Mouse (Mus musculus) small intestine, adult 2 months (tissue): Measurements from ENCODE around the gene Tspo2. TPM values are rescaled to one million over a fixed set of nuclear protein-coding genes. Genes with fewer than 3 reads are reported as not detected.

Source experiments
- H3K27ac ChIP-seq: fragments of 200-500 bp; 2 replicates; pipeline ENCODE4 v1.5.1; 2012; ENCODE audit warnings: low read depth, low read length, control low read depth, inconsistent platforms; ENCODE audit not compliant: insufficient read depth
- H3K27me3 ChIP-seq: fragments of 200-500 bp; 2 replicates; pipeline ENCODE4 v1.6.1; 2012; ENCODE audit warnings: mild to moderate bottlenecking, moderate library complexity, low read length, inconsistent platforms; ENCODE audit not compliant: control insufficient read depth, insufficient read depth
- H3K36me3 ChIP-seq: fragments of 200-500 bp; 2 replicates; pipeline ENCODE4 v1.6.1; 2012; ENCODE audit warnings: mild to moderate bottlenecking, low read length, control low read depth, inconsistent platforms; ENCODE audit not compliant: control insufficient read depth, insufficient read depth
- H3K4me1 ChIP-seq: fragments of 200-500 bp; 2 replicates; pipeline ENCODE4 v1.6.1; 2012; ENCODE audit warnings: low read length, inconsistent platforms, mixed read lengths; ENCODE audit not compliant: control insufficient read depth, insufficient read depth, insufficient read length
- H3K4me3 ChIP-seq: fragments of 200-500 bp; 2 replicates; pipeline ENCODE4 v1.5.1; 2012; ENCODE audit warnings: low read depth, mild to moderate bottlenecking, control low read depth, inconsistent platforms, low read length, moderate library complexity
- CTCF ChIP-seq: fragments of 200-500 bp; IDR thresholded peaks from 2 replicates; pipeline ENCODE4 v1.5.1; 2012; ENCODE audit warnings: low read depth, mild to moderate bottlenecking, control low read depth, inconsistent platforms, low read length, moderate library complexity, mixed read lengths; ENCODE audit not compliant: insufficient replicate concordance, insufficient read length; ENCODE audit errors: extremely low read depth
- POLR2A ChIP-seq: fragments of 200-500 bp; IDR thresholded peaks from 2 replicates; pipeline ENCODE4 v1.6.1; 2012; ENCODE audit warnings: low read depth, mild to moderate bottlenecking, control low read depth, inconsistent platforms, low read length, moderate library complexity
- WGBS: fragments of 180-500 bp; shearing (Covaris S2); methylation state at CpG from one replicate; pipeline ENCODE4 v1.1.7; 2018; 5-methylcytosine and 5-hydroxymethylcytosine counted together
- polyA plus RNA-seq: library from polyadenylated mRNA; depleted of rRNA; stranded (reverse); fragments of >200 nt; gene quantifications from 2 replicates; pipeline ENCODE4 v1.2.3, GENCODE M21; 2012

Tspo2 gene
- polyA plus RNA-seq, 1 experiment: 2.6 TPM

GRCm38 (mm10) chr17:48417521-48417920 is 33.8 kb downstream of the Tspo2 start:
- H3K27ac ChIP-seq: peak overlapping the region; percentile 86
- TF ChIP-seq POLR2A: no peak
- WGBS: 48% methylated on average over 6 of the region's 6 CpGs

GRCm38 (mm10) chr17:48416425-48417195 is 34.7 kb downstream of the Tspo2 start:
- H3K36me3 ChIP-seq: peaks cover 34% of the 10 kb centered on the region
- peaks cover 16% of the 10 kb centered on the region; the same call in 1 of the 2 replicates for H3K4me1 ChIP-seq
- no peak for TF ChIP-seq POLR2A
- peak; percentile 44; the same call in 1 of the 2 replicates for TF ChIP-seq CTCF
- no peak overlapping the region for H3K4me3 ChIP-seq
- H3K27ac ChIP-seq: no peak overlapping the region
- no peaks in the 10 kb centered on the region for H3K27me3 ChIP-seq
- WGBS: 85% methylated on average over 14 of the region's 14 CpGs

More at GRCm38 (mm10) chr17:48417521-48417920, 33.8 kb downstream of the Tspo2 start:
- peaks cover 31% of the 10 kb centered on the region for H3K36me3 ChIP-seq
- H3K4me1 ChIP-seq: peaks cover 16% of the 10 kb centered on the region; the same call in 1 of the 2 replicates
- no peak overlapping the region for H3K4me3 ChIP-seq
- H3K27me3 ChIP-seq: no peaks in the 10 kb centered on the region

- 72% methylated on average over 7 of the region's 7 CpGs for WGBS
- peaks cover 34% of the 10 kb centered on the region for H3K36me3 ChIP-seq
- no peak overlapping the region for H3K27ac ChIP-seq
- no peak for TF ChIP-seq CTCF
- TF ChIP-seq POLR2A: no peak
- H3K27me3 ChIP-seq: no peaks in the 10 kb centered on the region
- no peak overlapping the region for H3K4me3 ChIP-seq
- H3K4me1 ChIP-seq: peaks cover 16% of the 10 kb centered on the region; the same call in 1 of the 2 replicates
These were observed 35.3 kb downstream of the Tspo2 start for GRCm38 (mm10) chr17:48416011-48416410.

GRCm38 (mm10) chr17:48411241-48411640 is 40.1 kb downstream of the Tspo2 start:
- WGBS: 25% methylated on average over 8 of the region's 8 CpGs
- no peak overlapping the region for H3K27ac ChIP-seq

GRCm38 (mm10) chr17:48410299-48410785 is 41.0 kb downstream of the Tspo2 start:
- TF ChIP-seq POLR2A: no peak
- TF ChIP-seq CTCF: no peak
- WGBS: under 1% methylated on average over 13 of the region's 13 CpGs
- H3K27ac ChIP-seq: peak overlapping the region; percentile 98

More at GRCm38 (mm10) chr17:48411241-48411640, 40.1 kb downstream of the Tspo2 start:
- no peak overlapping the region for H3K4me3 ChIP-seq
- H3K36me3 ChIP-seq: peaks cover 29% of the 10 kb centered on the region
- TF ChIP-seq POLR2A: no peak
- no peak for TF ChIP-seq CTCF
- no peaks in the 10 kb centered on the region for H3K27me3 ChIP-seq
- H3K4me1 ChIP-seq: peaks cover 3% of the 10 kb centered on the region; the same call in 1 of the 2 replicates

GRCm38 (mm10) chr17:48409380-48410298 is 41.7 kb downstream of the Tspo2 start, which contains the start of the genes Nfya and Oard1:
TSS of gene Nfya (minus strand) at chr17:48409906.
TSS of gene Oard1 (plus strand) at chr17:48410014.
- WGBS: under 1% methylated on average over 84 of the region's 84 CpGs
- H3K36me3 ChIP-seq: peaks cover 15% of the 10 kb centered on the region
- H3K27ac ChIP-seq: peak within 1 kb of the TSS; percentile 99
- H3K27me3 ChIP-seq: no peaks in the 10 kb centered on the region
- no peak for TF ChIP-seq CTCF
- peak; percentile 59; the same call in 1 of the 2 replicates for TF ChIP-seq POLR2A
- H3K4me3 ChIP-seq: peak within 1 kb of the TSS; percentile 91
- peaks cover 3% of the 10 kb centered on the region; the same call in 1 of the 2 replicates for H3K4me1 ChIP-seq

More at GRCm38 (mm10) chr17:48410299-48410785, 41.0 kb downstream of the Tspo2 start:
- H3K4me1 ChIP-seq: peaks cover 3% of the 10 kb centered on the region; the same call in 1 of the 2 replicates
- H3K4me3 ChIP-seq: peak overlapping the region; percentile 91
- H3K27me3 ChIP-seq: no peaks in the 10 kb centered on the region
- H3K36me3 ChIP-seq: peaks cover 22% of the 10 kb centered on the region
